Mouse (Mus musculus): ENCODE data around the gene Pdp2. TPM values are rescaled to one million over a fixed set of nuclear protein-coding genes. Genes with fewer than 3 reads are reported as not detected.
"Not testable (repeated sequence)": the region's sequence is repeated elsewhere in the genome, so short reads cannot be mapped to it uniquely, and the experiment has no call there.

Pdp2 gene
- total RNA-seq (2022) = 10 to 100 TPM in 3 of 4 experiments, 1 to 10 TPM in 1; 9.0 to 11.6 (median 10.4) TPM

- DNase-seq (ENCODE audit: low spot score in 2 of 2) = peak; percentile 86 to 93
These were observed at the start of gene Pdp2 for GRCm38 (mm10) chr8:104591133-104591834. Gene Pdp2, plus strand, starts transcription at chr8:104591451.

- DNase-seq (ENCODE audit: low spot score in 2 of 2) = no peak
These were observed 49.8 kb upstream of the Pdp2 start for GRCm38 (mm10) chr8:104541515-104541880.

- peak; percentile 54 to 90 for DNase-seq (ENCODE audit: low spot score in 2 of 2)
These were observed 49.1 kb upstream of the Pdp2 start for GRCm38 (mm10) chr8:104542160-104542559.

- no peak for DNase-seq (ENCODE audit: low spot score in 2 of 2)
These were observed 47.7 kb upstream of the Pdp2 start for GRCm38 (mm10) chr8:104543440-104544045.

GRCm38 (mm10) chr8:104555191-104555590, 36.1 kb upstream of the Pdp2 start:
- DNase-seq (ENCODE audit: low spot score in 2 of 2) = no peak

GRCm38 (mm10) chr8:104557226-104557625, 34.0 kb upstream of the Pdp2 start:
- no peak for DNase-seq (ENCODE audit: low spot score in 2 of 2)

- no peak for DNase-seq (ENCODE audit: low spot score in 2 of 2)
These were observed 30.5 kb upstream of the Pdp2 start for GRCm38 (mm10) chr8:104560731-104561130.

GRCm38 (mm10) chr8:104564633-104565456, 26.4 kb upstream of the Pdp2 start:
- peak; percentile 40 to 65 for DNase-seq (ENCODE audit: low spot score in 2 of 2)

- DNase-seq (ENCODE audit: low spot score in 2 of 2) = no peak
These were observed 25.8 kb upstream of the Pdp2 start for GRCm38 (mm10) chr8:104565457-104565798.

GRCm38 (mm10) chr8:104569559-104569958, 21.7 kb upstream of the Pdp2 start:
- no peak for DNase-seq (ENCODE audit: low spot score in 2 of 2)

- peak; percentile 45 to 67 for DNase-seq (ENCODE audit: low spot score in 2 of 2)
These were observed 20.6 kb upstream of the Pdp2 start for GRCm38 (mm10) chr8:104570436-104571343.

GRCm38 (mm10) chr8:104576820-104577219, 14.4 kb upstream of the Pdp2 start:
- DNase-seq (ENCODE audit: low spot score in 2 of 2) = no peak

GRCm38 (mm10) chr8:104577606-104578005, 13.6 kb upstream of the Pdp2 start:
- not testable (repeated sequence) for DNase-seq (ENCODE audit: low spot score in 2 of 2)

GRCm38 (mm10) chr8:104584522-104584921, 6.7 kb upstream of the Pdp2 start:
- DNase-seq (ENCODE audit: low spot score in 2 of 2) = no peak

GRCm38 (mm10) chr8:104590284-104590683, 967 bp upstream of the Pdp2 start:
- no peak for DNase-seq (ENCODE audit: low spot score in 2 of 2)

GRCm38 (mm10) chr8:104591856-104592255, 605 bp downstream of the Pdp2 start:
- no peak for DNase-seq (ENCODE audit: low spot score in 2 of 2)

- no peak for DNase-seq (ENCODE audit: low spot score in 2 of 2)
These were observed 1.3 kb downstream of the Pdp2 start for GRCm38 (mm10) chr8:104592566-104592965.

- DNase-seq (ENCODE audit: low spot score in 2 of 2) = no peak
These were observed 2.5 kb downstream of the Pdp2 start for GRCm38 (mm10) chr8:104593536-104594325.

- DNase-seq (ENCODE audit: low spot score in 2 of 2) = no peak
These were observed 3.5 kb downstream of the Pdp2 start for GRCm38 (mm10) chr8:104594611-104595362.

All from left cerebral cortex, adult 8-10 months (tissue).